ENCODE assay signal across 15 mouse cellular contexts in the genomic region with DNA sequence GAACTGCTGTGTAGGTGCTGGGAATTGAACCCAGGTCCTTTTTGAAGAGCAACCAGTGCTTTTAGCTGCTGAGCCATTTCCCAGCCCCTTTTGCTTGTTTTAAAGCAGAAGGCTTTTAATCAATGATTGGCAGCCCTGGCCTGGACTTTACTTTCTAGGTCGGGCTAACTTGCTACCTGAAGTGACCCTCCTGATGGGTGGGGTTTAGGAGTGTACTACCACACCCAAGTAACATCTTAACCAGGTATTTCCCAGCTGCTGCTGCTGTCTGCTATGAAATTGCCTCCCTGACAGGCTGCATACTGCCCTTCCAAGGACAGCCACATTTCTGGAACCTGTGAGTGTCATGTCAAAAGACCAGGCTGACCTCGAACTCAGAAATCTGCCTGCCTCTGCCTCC.
"Had no signal": no experiment of that assay in that cellular context is flagged by ENCODE, and none has a peak within 500 bp of the region (broad histone marks: within the 10 kb centered on the region; RNA-seq: fewer than 3 reads in every experiment).

No protein-coding gene starts in this region.

- H3K4me2 ChIP-seq: liver, embryonic 12.5 days; lung, embryonic 15.5 days; midbrain, embryonic 11.5 days; midbrain, embryonic 15.5 days; neural tube, embryonic 12.5 days; stomach, embryonic 15.5 days had no signal

- ATAC-seq: inflammation-experienced regulatory T-cells, adult 6 months; liver, embryonic 12.5 days; midbrain, embryonic 15.5 days had no signal

- H3K4me3 ChIP-seq: left cerebral cortex, adult 2 months; limb, embryonic 10.5 days; liver, embryonic 12.5 days; lung, embryonic 15.5 days; megakaryocyte, embryonic 14.5 days; midbrain, embryonic 15.5 days; neural tube, embryonic 12.5 days; stomach, embryonic 15.5 days had no signal

- H3K27ac ChIP-seq: left cerebral cortex, adult 2 months; limb, embryonic 10.5 days; liver, embryonic 12.5 days; lung, embryonic 15.5 days; macrophage; midbrain, embryonic 15.5 days; neural tube, embryonic 12.5 days; stomach, embryonic 15.5 days had no signal

- H3K36me3 ChIP-seq: liver, embryonic 12.5 days; lung, embryonic 15.5 days; stomach, embryonic 15.5 days had no signal

- H3K9me3 ChIP-seq: limb, embryonic 10.5 days; liver, embryonic 12.5 days; lung, embryonic 15.5 days; megakaryocyte, embryonic 14.5 days; midbrain, embryonic 15.5 days; neural tube, embryonic 12.5 days; stomach, embryonic 15.5 days had no signal

- H3K27me3 ChIP-seq: liver, embryonic 12.5 days; lung, embryonic 15.5 days; megakaryocyte, embryonic 14.5 days; midbrain, embryonic 15.5 days; neural tube, embryonic 12.5 days; stomach, embryonic 15.5 days had no signal

- DNase-seq: lung, postnatal 14 days; spleen, adult 18-20 months; thymus, adult 2 months; thymus, postnatal 25 days had no signal

- H3K4me1 ChIP-seq: limb, embryonic 10.5 days; liver, embryonic 12.5 days; lung, embryonic 15.5 days; midbrain, embryonic 15.5 days; neural tube, embryonic 12.5 days; stomach, embryonic 15.5 days had no signal

- H3K9ac ChIP-seq: liver, embryonic 12.5 days; lung, embryonic 15.5 days; midbrain, embryonic 15.5 days; neural tube, embryonic 12.5 days; stomach, embryonic 15.5 days had no signal
